Mouse (Mus musculus) ES-CJ7 (cell line): ENCODE data around the gene BC004004.
A peak's percentile ranks its signal among the peaks of the same experiment; 100 is the strongest.

Experiments
- DNase-seq: peaks from one replicate; pipeline ENCODE4 v3.0.0; 2011; ENCODE audit warnings: low read depth, low spot score

BC004004 gene

DNA sequence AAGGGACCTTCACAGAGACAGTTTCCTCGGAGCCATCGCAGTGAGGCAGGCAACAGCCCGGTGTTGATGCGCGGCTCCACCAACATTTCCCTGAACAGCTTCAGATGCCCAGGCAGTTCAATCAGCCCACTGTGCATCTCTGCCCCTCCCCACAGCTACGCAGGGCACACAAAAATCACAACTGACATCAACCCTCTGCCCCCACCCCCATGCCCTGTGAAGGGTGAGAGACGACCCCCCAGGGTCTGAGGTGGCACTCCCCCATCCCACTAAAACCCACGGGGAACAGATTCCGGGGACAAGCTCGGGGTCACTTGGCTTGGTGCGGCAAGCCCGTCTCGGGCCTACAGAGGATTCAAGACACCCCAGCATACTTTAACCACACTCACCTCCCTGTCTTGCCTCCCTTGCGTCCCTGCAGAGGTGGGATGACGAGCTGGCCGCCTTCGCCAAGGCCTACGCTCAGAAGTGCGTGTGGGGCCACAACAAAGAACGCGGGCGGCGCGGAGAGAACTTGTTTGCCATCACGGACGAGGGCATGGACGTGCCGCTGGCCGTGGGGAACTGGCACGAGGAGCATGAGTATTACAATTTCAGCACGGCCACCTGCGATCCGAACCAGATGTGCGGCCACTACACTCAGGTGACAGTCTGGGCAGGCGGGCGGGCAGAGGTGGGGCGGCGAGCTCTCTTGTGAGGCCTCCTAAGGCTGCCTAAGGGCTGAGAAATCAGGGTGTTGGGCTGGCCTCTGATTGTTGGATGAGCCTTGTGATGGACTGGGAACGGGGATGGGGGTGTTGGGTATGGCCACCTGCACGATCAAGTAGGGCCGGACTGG is 53.4 kb downstream of the BC004004 start:
- DNase-seq: no peak

DNA sequence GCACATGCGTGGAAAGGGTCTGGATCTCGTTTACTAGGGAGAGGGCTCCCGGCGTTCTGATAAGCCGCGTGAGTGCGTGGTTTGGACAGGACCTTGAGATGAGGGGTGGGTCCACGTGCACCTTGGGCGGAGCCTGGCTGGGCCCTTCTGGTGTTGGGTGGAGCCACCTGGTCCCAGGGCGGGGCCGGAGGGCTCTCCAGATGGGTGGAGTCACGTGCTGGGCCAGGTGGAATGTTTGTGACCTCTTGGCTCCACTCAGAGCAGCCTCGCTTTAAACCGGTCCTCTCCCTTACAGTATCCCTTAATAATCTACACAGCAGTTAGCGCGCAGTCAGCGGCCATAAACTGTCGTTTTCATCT is 54.0 kb downstream of the BC004004 start:
- DNase-seq: peak; percentile 84

DNA sequence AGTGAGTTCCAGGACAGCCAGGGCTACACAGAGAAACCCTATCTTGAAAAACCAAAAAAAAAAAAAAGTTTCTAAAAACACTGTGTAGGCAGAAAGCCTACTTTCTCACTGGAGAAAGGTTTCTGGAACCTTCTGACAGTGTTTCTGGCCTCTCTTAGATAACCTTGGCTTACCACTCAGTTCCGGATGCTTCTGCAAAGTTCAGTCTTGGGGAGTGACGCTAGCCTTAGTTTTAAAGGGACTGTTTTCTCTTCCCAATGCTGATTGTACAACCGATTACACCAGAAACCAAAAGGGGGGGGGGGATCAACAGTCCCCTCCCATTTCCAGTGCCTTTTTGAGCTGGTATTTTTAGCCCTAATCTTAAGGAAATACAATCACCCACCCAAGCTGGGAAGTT is 55.0 kb downstream of the BC004004 start:
- DNase-seq: no peak

DNA sequence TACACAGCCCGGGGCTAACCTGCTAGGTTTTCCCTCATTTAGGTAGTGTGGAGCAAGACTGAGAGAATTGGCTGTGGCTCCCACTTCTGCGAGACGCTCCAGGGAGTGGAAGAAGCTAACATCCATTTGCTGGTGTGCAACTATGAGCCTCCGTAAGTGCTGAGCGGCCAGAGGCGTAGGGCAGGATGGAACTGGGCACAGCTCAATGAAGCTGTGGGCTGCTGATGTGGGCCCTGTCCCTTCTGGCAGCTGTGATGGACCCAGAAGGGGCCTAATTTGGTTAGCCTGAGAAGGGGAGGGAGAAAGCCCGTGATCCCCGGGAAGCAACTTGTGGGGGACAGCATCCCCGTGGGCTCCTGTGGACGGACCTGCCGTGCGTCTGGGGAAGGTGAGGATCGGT is 57.2 kb downstream of the BC004004 start:
- no peak for DNase-seq

DNA sequence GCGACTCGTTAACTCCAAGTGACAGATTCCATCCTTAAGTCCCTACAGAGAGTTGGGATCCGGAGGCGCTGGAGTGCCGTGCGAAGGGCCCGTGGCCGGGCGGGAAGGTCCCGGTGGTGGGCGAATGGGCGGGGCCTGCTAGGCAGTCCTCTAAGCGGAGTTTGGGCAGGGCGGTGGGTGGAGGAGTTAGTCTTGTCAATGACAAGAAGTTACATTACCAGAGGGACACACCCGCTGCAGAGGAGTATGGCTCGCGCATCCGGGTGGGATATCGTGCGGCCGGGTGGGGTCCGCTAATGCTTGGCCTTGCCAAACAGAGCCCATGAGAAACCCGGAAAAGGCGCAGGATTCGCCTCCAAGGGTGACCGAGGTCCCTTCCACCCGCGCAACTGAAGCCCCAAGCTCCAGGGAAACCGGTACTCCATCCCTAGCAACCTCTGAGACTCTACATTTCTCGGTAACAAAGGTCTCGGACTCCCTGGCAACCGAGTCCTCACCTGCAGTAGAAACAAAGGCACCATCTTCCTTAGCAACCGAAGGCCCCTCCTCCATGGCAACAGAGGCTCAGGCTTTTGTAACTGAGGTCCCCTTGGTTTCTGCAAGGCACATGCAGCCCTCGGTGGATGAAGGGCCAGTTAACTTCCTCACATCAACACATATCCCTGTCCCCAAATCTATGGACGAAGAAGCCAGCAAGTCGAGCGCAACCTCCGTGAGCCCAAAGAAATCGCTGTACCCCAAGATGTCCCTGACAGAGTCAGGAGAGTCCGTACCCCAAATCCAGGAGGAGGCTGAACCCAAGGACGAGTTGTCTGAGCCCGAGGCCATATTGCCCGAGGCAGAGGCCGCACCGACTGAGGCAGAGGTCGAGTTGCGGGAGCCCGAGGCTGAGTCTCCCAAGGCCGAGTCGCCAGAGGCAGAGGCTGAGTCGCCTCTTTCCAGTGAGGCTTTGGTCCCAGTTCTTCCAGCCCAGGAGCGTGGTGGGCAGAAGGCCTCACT is 58.2 kb downstream of the BC004004 start:
- peak; percentile 82 for DNase-seq

DNA sequence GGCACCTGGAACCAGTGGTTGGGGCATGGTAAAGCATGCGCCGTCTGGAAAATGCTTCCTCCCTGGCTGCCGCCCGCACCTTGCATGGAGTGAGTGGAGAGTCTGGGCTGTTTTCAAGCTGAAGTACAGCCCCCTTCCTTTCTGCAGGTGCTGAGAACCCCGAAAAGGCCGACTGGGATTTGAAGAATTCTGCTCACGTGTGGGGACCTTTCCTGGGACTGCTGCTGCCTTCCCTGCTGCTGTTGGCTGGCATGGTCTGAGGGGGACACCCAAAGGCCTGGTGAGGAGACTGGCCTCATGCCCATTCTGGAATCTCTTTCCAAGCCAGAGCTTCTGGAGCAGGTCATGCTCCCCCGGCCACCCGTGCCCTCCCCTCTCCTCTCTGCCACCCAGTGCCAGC is 59.1 kb downstream of the BC004004 start:
- no peak for DNase-seq

DNA sequence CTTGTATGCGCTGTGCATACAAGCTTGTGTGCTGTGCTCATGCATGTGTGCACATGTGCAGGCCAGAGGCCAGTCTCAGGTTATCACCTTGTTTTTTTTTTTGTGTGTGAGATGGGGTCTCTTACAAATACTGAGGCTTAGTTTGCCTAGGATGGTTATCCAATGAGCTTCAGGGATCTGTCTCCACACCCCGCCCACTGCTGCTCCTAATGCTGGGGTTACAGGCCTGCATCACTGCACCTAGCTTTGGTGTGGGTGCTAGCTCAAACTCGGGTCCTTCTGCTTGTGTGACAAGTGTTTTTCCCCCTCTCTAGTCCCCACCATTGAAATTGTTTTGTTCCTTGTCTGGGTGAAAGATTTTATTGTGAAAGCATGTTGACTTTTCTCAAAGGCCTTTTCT is 61.6 kb downstream of the BC004004 start:
- DNase-seq: no peak

DNA sequence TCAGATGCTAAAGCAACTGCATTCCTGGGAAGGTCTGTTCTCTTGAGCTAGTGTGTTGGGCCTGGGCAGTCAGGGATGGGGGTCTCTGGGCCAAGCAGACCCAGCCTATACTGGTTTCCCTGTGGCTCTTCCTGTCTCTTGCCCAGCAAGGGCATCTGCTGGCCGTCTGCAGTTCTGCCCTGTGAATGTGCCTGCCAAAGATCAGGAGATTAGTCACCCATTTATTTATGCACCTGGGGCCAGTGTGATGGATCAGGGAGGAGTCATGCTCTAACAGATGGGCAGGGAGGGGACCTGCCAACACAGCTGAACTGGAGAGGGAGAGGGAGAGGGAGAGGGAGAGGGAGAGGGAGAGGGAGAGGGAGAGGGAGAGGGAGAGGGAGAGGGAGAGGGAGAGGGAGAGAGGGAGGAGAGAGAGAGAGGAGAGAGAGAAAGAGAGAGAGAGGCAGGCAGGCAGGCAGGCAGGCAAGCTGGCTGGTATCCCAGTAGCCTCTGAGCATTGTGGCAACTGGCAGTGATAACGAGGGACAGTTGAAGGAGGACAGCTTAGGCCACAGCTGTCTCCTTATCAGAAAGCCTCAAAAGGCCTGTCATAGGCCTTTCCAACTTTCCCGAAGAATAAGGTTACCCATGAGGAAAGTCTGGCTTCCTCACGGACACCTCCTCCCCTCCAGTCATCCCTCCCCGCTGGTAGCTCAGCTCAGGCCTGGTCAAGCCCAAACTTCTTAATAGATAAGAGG is 62.3 kb downstream of the BC004004 start:
- DNase-seq: no peak

DNA sequence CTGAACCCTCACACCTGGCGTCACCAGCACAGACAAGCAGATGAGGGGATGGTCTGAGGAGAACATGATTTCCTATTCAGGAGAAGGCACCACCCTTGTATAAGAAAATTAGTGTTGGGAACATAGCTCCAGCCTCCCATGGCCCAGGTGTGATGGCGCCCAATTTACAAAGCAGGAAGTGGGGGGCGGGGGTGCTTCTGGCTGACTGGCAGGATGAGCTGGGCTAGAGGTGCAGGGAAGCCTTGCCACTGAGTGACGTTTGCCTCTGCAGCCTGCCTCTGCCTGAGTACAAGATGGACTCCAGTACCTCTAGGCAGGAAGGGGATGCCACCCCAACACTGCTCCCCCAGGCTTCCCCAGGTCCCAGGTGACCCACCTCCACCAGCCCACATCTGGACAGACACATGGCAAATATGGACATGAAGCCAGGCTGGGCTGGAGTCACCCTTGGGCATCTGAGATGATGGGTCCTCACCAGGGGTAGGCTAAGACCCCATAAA is 63.6 kb downstream of the BC004004 start:
- DNase-seq: no peak

DNA sequence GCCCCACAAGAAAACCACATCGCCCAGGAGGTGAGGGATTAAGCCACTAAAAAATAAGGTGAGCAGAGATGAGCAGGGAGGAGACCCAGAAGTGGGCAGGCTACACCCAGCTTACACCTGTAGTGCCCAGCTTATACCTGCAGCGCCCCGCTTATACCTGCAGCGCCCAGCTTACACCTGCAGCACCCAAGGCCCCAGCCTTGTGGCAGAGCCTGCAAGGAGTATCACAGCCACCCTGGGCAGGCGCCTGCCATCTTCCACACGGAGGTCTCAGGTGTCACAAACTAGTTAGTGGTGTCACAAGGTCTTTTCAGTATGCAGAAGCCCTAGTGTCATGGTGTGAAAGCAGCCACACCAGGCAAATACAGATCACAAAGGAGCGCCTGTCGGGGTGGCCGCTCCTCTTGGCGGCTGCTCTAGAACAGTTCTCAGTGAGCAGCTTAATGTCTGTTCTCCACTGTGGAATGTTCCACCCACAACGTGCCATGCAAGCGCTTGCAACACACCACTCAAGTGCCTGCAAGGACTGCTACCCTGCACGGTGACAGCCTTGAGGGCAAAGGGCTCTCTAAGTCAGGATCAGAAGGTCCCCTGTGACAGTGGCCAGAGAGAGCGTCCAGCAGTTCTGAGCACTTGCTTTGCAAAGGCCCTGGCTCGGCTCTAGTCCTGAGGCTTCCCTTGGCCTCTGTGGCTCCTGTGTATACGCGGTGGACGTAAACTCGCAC is 67.8 kb downstream of the BC004004 start:
- no peak for DNase-seq

DNA sequence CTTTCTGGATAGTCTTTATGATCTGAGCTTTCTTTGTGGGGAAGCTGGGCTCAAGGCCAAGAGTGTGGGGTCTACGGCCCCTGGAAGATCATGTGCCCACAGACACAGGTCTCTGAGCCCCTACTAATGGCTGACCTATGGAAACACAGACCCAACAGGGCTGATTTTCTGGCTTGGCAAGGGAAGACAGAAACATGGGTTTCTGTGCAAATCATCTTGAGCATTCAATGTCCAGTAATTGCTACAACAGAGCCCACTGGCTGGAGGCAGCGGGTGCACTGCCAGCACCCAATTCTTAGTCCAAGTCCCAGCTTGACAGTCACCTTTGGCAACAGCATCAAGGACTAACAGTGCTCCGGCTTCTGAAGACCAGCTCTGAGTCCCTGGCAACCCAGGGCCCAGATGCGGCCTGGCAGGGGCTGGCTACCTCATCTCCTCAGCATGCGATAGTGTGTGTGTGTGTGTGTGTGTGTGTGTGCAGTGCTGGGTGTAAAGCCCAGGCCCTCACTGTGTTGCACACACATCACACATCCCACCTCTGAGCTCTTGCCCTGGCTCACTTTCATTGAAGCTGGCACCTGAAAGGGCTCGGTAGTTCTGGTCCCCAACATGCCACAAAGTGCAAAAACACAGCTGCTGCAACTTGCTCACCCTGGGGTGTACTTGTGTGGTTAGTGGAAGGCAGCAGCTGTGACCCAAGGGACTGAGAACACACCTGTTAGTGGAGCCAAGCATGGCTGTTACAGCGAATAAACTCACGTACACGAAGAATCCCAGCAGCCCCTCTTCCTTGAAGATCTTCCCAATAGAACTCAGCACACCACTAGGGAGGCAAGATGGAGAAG is 69.6 kb downstream of the BC004004 start:
- DNase-seq: no peak

DNA sequence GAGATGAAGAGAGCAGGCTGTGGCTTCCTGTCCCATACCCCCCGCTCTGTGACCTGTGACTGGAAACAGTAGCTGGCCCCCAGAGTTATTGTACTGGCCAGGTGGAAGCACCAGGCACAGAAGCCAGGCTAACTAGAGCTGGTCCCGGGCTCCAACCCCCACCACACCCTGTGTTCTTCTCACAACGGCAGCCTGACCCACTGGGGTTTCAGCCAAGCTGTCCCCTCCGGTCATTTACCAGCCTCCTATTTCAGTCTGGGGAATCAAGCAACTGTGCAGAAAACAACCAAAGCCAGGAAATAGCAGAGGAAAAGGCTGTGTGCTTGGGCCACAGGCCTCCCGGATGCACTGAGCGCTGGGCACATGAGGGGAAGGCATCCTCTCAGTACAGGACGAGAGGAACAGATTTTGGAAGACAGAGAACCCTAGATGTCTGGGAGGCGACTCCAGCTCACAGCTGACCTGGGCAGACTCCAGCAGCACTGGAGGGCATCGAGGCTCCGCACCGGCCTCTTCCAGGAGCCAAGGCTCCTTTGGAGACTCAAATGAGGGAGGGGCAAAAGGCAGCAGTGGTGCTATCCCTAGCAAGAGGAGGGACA is 70.7 kb downstream of the BC004004 start:
- no peak for DNase-seq

DNA sequence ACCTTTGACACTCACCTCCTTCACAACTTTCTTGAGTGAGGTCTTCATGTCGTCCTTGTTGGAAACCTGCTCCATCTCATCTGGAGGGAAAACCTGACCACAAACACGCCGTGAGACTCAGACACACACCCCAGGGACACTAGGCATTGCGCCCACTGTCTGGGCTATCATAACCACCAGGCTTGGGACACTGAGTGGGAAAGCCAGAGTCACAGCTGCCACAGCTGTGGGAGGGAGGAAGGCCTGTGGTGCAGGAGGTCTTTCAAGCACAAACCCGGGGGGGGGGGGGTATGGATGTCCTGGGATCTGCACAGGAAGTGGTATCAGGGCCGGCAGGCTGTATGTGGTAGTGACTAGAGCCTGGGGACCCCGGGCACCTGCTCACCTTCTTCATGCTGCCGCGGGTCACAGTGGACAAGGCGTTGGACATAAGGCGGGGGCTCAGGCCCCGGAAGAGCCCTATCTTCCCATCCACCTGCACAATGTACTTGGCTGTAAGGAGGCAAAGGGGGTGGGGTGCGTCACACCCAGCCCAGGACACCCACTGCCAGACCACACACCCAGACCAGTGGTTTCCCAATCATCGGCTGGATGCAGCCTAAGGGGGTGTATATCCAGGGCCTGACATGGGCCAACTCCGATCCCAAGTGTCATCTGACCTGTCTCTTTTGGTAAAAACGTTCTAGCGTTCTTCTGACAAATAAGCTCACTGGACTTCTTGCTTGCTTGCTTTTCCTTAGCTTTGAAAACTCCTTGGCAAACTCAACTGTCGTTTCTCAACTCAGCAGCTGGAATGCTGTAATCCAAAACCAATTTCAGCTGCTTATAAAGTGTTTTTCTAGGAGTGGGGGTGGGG is 72.0 kb downstream of the BC004004 start:
- DNase-seq: no peak

DNA sequence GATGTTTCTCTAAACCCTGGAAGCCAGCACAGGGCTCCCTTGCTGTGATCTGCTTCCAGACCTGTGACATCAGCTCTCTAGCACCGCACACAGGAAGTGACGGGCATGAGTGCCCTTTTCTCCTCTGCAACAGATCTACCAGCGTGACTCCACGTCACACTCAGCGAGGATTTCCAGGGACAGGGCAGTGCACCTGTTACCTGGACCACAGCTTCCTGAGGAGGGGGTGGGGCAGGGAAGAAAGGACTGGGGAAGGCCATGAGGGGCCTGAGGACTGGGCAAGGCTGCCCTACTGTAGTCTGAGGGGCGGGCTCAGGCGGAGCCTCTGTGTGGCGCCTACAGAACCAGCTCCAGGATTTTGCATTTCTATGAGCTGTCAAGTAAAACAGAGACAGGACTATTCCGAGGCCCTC is 73.0 kb downstream of the BC004004 start:
- DNase-seq: peak; percentile 66

DNA sequence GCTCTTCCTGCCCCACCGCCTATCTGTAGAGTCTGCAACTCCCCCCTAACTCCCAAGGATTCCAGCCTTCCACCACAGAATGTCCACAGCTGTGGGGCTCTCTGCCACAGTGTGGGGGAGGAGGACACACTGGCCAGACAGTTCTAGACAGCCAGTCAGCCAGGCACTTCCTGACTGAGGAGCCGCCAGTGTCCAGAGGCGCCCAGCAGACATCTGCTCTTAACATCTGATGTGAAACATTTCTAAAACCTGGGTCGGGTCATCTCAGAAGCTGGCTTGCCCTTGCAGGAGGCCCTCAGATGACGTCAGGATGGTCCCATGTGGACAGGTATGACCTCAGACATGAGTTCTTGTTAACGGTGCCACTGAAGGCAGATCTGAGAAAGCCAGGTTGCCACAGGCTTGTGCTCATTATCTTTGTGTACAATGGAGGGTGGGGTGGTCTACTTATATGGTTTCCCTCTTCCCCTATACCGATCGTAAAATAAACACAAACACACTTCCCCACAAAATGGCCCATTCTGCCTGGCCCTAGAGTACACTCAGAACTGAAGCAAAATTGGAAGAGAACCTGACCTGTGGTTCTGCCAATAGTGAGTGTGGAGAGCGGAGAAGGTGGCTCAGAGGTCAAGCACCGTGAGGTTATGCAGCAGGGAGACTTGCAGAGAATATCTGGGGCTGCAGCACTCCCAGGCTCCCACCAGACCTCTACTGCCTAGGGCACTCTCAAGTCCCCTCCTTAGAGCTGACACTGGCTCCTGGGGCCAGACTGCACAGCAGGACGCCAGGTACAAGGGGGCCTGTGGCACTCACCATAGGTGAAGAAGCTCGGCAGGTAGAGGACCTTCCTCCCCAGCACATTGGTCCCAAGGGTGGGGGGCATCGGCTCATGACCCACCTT is 73.7 kb downstream of the BC004004 start:
- no peak for DNase-seq

DNA sequence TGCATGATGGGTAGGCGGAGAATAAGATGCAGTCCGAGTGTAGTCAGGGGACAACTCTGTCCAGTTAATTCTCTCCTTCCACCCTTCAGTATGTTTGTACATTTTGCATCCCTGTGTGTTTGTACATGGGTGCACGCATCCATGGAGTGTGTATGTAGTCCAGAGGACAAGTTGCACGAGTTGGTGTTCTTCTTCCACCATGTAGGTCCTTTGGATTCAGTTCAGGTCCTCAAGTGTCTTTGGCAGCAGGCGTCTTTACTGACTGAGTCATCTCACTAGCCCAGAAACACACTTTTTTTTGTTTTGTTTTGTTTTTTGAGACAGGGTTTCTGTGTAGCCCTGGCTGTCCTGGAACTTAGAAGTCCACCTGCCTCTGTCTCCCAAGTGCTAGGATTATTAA is 74.7 kb downstream of the BC004004 start:
- DNase-seq: no peak

DNA sequence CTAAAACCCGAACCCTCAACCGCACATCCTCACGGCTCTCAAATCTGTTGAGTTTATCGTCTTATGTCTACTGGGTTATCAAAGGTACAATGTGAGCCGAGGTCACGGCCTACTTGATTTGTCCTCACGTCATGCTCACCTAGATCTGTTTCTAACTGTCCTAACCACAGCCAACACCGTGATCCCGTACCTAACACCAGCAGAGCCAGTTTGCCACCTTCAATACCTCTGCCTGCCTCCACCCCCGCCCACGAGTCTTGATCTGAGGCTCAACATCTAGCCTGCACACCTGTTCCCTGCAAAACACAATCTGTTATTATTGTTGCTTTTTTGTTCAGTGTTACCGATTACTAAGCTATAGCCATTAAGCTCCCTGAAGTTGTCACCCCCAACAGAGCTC is 76.7 kb downstream of the BC004004 start:
- no peak for DNase-seq
